Mouse (Mus musculus) myocyte (in vitro differentiated cells): ENCODE data around the gene Ascl3.

Experiments used
- CEBPB ChIP-seq: IDR thresholded peaks from 2 replicates; pipeline ENCODE4 v1.6.1; 2011; ENCODE audit warnings: mild to moderate bottlenecking, moderate library complexity; ENCODE audit not compliant: poor library complexity, insufficient read depth, severe bottlenecking
- E2F4 ChIP-seq: IDR thresholded peaks from one replicate; pipeline ENCODE4 v1.6.1; 2011; ENCODE audit warnings: mild to moderate bottlenecking, control low read depth, moderate library complexity; ENCODE audit not compliant: insufficient read depth
- MAX ChIP-seq: IDR thresholded peaks from one replicate; pipeline ENCODE4 v1.6.1; 2011; ENCODE audit warnings: low read depth, mild to moderate bottlenecking, control low read depth
- MYOD1 ChIP-seq, 3 experiments: IDR thresholded peaks; one replicate each; pipeline ENCODE4 v1.6.1; 2011; ENCODE audit warnings: control low read depth in 2 of 3, low read depth in 2 of 3, mild to moderate bottlenecking in 2 of 3, moderate library complexity in 1 of 3; ENCODE audit not compliant: insufficient read length in 2 of 3, control insufficient read depth in 1 of 3
- MYOG ChIP-seq, 3 experiments: IDR thresholded peaks; one replicate each; pipeline ENCODE4 v1.6.1; 2011; ENCODE audit warnings: control low read depth in 2 of 3, low read depth in 2 of 3, mild to moderate bottlenecking in 2 of 3; ENCODE audit not compliant: insufficient read length in 2 of 3, control insufficient read depth in 1 of 3, insufficient read depth in 1 of 3
- POLR2A ChIP-seq: IDR thresholded peaks from one replicate; pipeline ENCODE4 v1.6.1; 2011; ENCODE audit warnings: low read depth, mild to moderate bottlenecking, control low read depth, moderate library complexity; ENCODE audit not compliant: insufficient read length
- POLR2AphosphoS2 ChIP-seq: IDR thresholded peaks from one replicate; pipeline ENCODE4 v1.6.1; 2011; ENCODE audit warnings: low read depth, control low read depth; ENCODE audit not compliant: insufficient read length
- REST ChIP-seq: IDR thresholded peaks from one replicate; pipeline ENCODE4 v1.6.1; 2011; ENCODE audit warnings: mild to moderate bottlenecking, control low read depth, moderate library complexity; ENCODE audit not compliant: insufficient read depth, insufficient read length
- SRF ChIP-seq: IDR thresholded peaks from one replicate; pipeline ENCODE4 v1.6.1; 2011; ENCODE audit warnings: low read depth; ENCODE audit not compliant: control insufficient read depth, insufficient read length
- TCF12 ChIP-seq: IDR thresholded peaks from one replicate; pipeline ENCODE4 v1.6.1; 2011; ENCODE audit warnings: mild to moderate bottlenecking, control low read depth; ENCODE audit not compliant: poor library complexity, insufficient read depth, severe bottlenecking
- TCF3 ChIP-seq: IDR thresholded peaks from one replicate; pipeline ENCODE4 v1.6.1; 2011; ENCODE audit warnings: low read depth, control low read depth; ENCODE audit not compliant: insufficient read length
- USF1 ChIP-seq: IDR thresholded peaks from one replicate; pipeline ENCODE4 v1.6.1; 2011; ENCODE audit warnings: low read depth, mild to moderate bottlenecking, control low read depth, moderate library complexity

DNA sequence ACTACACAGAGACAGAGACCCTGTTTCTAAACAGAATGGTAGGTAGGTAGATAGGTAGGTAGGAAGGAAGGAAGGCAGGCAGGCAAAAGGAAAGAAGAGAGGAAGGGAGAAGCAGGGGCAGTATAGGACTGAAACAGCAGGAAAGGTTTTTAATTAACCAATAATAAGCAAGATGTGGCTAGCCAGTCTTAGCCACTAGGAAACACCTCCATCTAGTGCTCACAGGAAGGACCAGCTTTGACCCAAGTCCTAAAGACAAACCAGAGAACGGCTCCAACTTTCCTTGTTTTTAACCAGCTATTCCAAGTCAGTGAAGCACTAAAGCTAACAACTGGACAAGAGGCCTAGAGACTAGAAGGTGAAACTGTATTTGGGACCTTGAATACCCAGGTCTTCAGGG lies 16.2 kb upstream of the Ascl3 start:
- TF ChIP-seq USF1 (no peak), POLR2A (no peak), E2F4 (no peak), POLR2AphosphoS2 (no peak), TCF12 (no peak), MAX (no peak), MYOD1 (IDR thresholded peaks at IDR 0.05; ENCODE audit: control insufficient read depth in 1 of 3, insufficient read length in 2 of 3, low read depth in 2 of 3) (no peak), CEBPB (no peak), REST (no peak), TCF3 (no peak), SRF (no peak), MYOG (IDR thresholded peaks at IDR 0.05; ENCODE audit: control insufficient read depth in 1 of 3, insufficient read depth in 1 of 3, insufficient read length in 2 of 3, low read depth in 2 of 3) (no peak)
